Mouse (Mus musculus): ENCODE results near the gene Itpkb. TPM values are rescaled to one million over a fixed set of nuclear protein-coding genes. Genes with fewer than 3 reads are reported as not detected.

Itpkb gene
- total and polyA plus RNA-seq, 2 experiments from 2014 or later = 5.1 to 24.9 TPM

GRCm38 (mm10) chr1:180449641-180450040 is 119.4 kb downstream of the Itpkb start:
- Histone ChIP-seq H3K9me3 (replicated peaks; ENCODE audit: control insufficient read depth, low read length) (peaks cover 7% of the 10 kb centered on the region), H3K4me3 (ENCODE audit: low read depth, low read length) (no peak overlapping the region), H3K27ac (ENCODE audit: low read depth) (no peak overlapping the region), H3K27me3 (ENCODE audit: control insufficient read depth, insufficient read depth, low read length) (peaks cover 28% of the 10 kb centered on the region), H3K36me3 (replicated peaks; ENCODE audit: control insufficient read depth, insufficient read depth, low read length) (no peaks in the 10 kb centered on the region), H3K9ac (replicated peaks; ENCODE audit: low read depth, low read length) (no peak overlapping the region), H3K4me2 (ENCODE audit: low read depth, low read length) (no peak overlapping the region), H3K4me1 (ENCODE audit: control insufficient read depth, insufficient read depth) (no peaks in the 10 kb centered on the region)
- no peak for DNase-seq (ENCODE audit: low spot score)
- TF ChIP-seq CTCF (IDR thresholded peaks at IDR 0.05; ENCODE audit: low read depth) (no peak), EP300 (IDR thresholded peaks at IDR 0.05; ENCODE audit: low read depth) (no peak)
- no peak for ATAC-seq (ENCODE audit: insufficient read depth, low read depth)
- WGBS = 58% methylated on average over 2 of the region's 2 CpGs

DNA sequence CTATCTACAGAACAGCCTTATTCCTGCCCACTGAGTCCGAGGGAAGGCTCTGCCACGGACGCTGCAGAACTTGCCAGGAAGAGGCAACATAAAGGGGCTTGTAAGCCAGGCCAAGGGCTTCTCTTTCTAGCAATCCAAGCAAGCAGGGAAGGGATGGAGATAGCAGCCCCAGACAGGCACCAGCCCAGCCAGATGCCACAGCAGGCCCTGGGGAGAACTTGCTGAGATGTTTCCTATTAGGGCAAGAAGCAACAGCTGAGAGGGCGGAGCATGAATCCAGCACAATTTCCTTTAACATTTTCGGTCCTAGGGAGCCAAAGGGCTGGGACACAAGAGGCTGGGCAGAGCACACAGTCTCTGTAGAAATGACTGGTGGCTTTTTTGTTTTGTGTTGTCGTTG is 128.0 kb downstream of the Itpkb start:
- peaks cover 16% of the 10 kb centered on the region; the same call in 1 of the 2 replicates for H3K27me3 ChIP-seq (ENCODE audit: control insufficient read depth, insufficient read depth, low read length)
- ATAC-seq (ENCODE audit: insufficient read depth, low read depth) (no peak), DNase-seq (ENCODE audit: low spot score) (no peak)
- no peak overlapping the region for H3K9ac ChIP-seq (replicated peaks; ENCODE audit: low read depth, low read length)
- no peak overlapping the region for H3K4me2 ChIP-seq (ENCODE audit: low read depth, low read length)
- H3K4me3 ChIP-seq (ENCODE audit: low read depth, low read length) = no peak overlapping the region
- H3K4me1 ChIP-seq (ENCODE audit: control insufficient read depth, insufficient read depth) = peaks cover 18% of the 10 kb centered on the region; the same call in 1 of the 2 replicates
- no peaks in the 10 kb centered on the region for H3K9me3 ChIP-seq (replicated peaks; ENCODE audit: control insufficient read depth, low read length)
- H3K27ac ChIP-seq (ENCODE audit: low read depth) = no peak overlapping the region; the same call in 1 of the 2 replicates
- TF ChIP-seq EP300 (IDR thresholded peaks at IDR 0.05; ENCODE audit: low read depth) (no peak), CTCF (IDR thresholded peaks at IDR 0.05; ENCODE audit: low read depth) (no peak)
- 43% methylated on average over 6 of the region's 6 CpGs for WGBS
- H3K36me3 ChIP-seq (replicated peaks; ENCODE audit: control insufficient read depth, insufficient read depth, low read length) = no peaks in the 10 kb centered on the region

DNA sequence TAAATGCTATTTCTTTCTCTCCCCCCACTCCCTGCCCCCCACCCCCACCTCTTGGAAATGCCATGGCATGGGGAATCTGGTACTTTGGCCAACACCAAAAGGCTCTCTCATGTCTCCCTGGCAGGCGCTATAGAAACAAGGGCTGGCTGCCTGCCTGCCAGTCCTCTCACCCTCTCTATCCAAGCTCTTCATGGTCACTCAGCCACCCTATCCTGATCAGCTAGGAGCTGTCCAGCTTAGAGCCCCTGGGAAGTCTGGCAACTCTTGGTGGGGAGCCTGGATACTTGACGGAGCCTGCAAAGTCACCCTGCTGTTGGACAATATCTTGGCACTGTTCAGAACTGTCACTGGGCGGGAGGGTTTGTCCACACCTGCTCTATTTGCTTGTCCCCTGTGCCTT is 128.4 kb downstream of the Itpkb start:
- peaks cover 18% of the 10 kb centered on the region; the same call in 1 of the 2 replicates for H3K4me1 ChIP-seq (ENCODE audit: control insufficient read depth, insufficient read depth)
- H3K4me2 ChIP-seq (ENCODE audit: low read depth, low read length) = no peak overlapping the region
- 36% methylated on average over 3 of the region's 3 CpGs for WGBS
- no peak overlapping the region for H3K9ac ChIP-seq (replicated peaks; ENCODE audit: low read depth, low read length)
- ATAC-seq (ENCODE audit: insufficient read depth, low read depth) (no peak), DNase-seq (ENCODE audit: low spot score) (peak; percentile 34)
- no peaks in the 10 kb centered on the region for H3K36me3 ChIP-seq (replicated peaks; ENCODE audit: control insufficient read depth, insufficient read depth, low read length)
- no peaks in the 10 kb centered on the region for H3K9me3 ChIP-seq (replicated peaks; ENCODE audit: control insufficient read depth, low read length)
- H3K27me3 ChIP-seq (ENCODE audit: control insufficient read depth, insufficient read depth, low read length) = peaks cover 16% of the 10 kb centered on the region; the same call in 1 of the 2 replicates
- H3K27ac ChIP-seq (ENCODE audit: low read depth) = no peak overlapping the region
- TF ChIP-seq CTCF (IDR thresholded peaks at IDR 0.05; ENCODE audit: low read depth) (no peak), EP300 (IDR thresholded peaks at IDR 0.05; ENCODE audit: low read depth) (no peak)
- H3K4me3 ChIP-seq (ENCODE audit: low read depth, low read length) = no peak overlapping the region

DNA sequence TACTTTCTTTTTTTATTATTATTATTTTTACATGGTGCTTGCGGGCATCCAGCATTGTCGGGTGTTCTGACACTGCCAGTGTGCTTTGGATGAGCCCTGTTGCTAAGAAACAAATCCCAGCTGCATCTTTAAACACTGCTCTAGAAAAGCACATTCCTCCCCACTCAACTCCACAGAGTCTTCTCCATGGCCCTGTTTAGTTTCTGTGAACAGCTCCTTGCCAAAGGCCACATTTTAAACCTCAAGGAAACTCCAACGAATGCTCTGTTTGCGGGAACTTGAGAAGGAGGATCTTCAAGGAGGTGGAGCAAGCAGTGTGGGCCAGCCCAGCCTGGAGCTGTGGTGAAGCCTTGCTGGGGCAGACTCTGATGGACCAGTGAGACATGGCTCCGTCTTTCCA is 130.4 kb downstream of the Itpkb start:
- Histone ChIP-seq H3K9me3 (replicated peaks; ENCODE audit: control insufficient read depth, low read length) (no peaks in the 10 kb centered on the region), H3K4me2 (ENCODE audit: low read depth, low read length) (no peak overlapping the region), H3K4me1 (ENCODE audit: control insufficient read depth, insufficient read depth) (peaks cover 18% of the 10 kb centered on the region; the same call in 1 of the 2 replicates), H3K4me3 (ENCODE audit: low read depth, low read length) (no peak overlapping the region), H3K36me3 (replicated peaks; ENCODE audit: control insufficient read depth, insufficient read depth, low read length) (no peaks in the 10 kb centered on the region), H3K9ac (replicated peaks; ENCODE audit: low read depth, low read length) (no peak overlapping the region), H3K27me3 (ENCODE audit: control insufficient read depth, insufficient read depth, low read length) (peaks cover 12% of the 10 kb centered on the region; the same call in 1 of the 2 replicates), H3K27ac (ENCODE audit: low read depth) (no peak overlapping the region; the same call in 1 of the 2 replicates)
- 60% methylated on average over 5 of the region's 5 CpGs for WGBS
- ATAC-seq (ENCODE audit: insufficient read depth, low read depth) (no peak), DNase-seq (ENCODE audit: low spot score) (no peak)
- no peak for TF ChIP-seq EP300 (IDR thresholded peaks at IDR 0.05; ENCODE audit: low read depth)
- no peak for TF ChIP-seq CTCF (IDR thresholded peaks at IDR 0.05; ENCODE audit: low read depth)

DNA sequence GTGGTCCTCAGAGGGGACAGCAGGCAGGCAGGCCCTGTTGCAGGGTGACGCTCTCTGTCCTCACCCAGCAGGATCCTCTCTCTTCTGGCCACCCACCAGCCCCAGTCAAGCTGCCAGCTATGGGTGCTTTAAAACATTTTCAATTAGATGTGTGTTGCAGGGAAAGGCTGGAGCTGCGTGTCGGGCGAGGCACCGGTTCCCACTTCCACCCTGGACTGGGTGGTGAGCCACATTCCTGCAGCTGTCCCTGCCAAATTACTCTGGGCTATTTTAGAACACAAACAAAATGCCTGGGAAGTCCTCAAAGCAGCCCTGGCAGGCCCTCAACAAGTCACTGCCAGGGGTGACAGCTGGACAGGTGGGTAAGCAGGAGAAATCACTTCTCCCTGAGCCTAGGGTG is 132.1 kb downstream of the Itpkb start:
- TF ChIP-seq EP300 (IDR thresholded peaks at IDR 0.05; ENCODE audit: low read depth) (no peak), CTCF (IDR thresholded peaks at IDR 0.05; ENCODE audit: low read depth) (no peak)
- Histone ChIP-seq H3K36me3 (replicated peaks; ENCODE audit: control insufficient read depth, insufficient read depth, low read length) (no peaks in the 10 kb centered on the region), H3K27me3 (ENCODE audit: control insufficient read depth, insufficient read depth, low read length) (peaks cover 10% of the 10 kb centered on the region; the same call in 1 of the 2 replicates), H3K4me2 (ENCODE audit: low read depth, low read length) (no peak overlapping the region), H3K27ac (ENCODE audit: low read depth) (peak overlapping the region; percentile 7; the same call in 1 of the 2 replicates), H3K4me3 (ENCODE audit: low read depth, low read length) (no peak overlapping the region), H3K4me1 (ENCODE audit: control insufficient read depth, insufficient read depth) (peaks cover 18% of the 10 kb centered on the region; the same call in 1 of the 2 replicates), H3K9ac (replicated peaks; ENCODE audit: low read depth, low read length) (no peak overlapping the region), H3K9me3 (replicated peaks; ENCODE audit: control insufficient read depth, low read length) (no peaks in the 10 kb centered on the region)
- WGBS = 37% methylated on average over 5 of the region's 5 CpGs
- ATAC-seq (ENCODE audit: insufficient read depth, low read depth) (peak; percentile 71), DNase-seq (ENCODE audit: low spot score) (peak; percentile 40)

- 0 out of 2 replicates have a peak overlapping the region, but pooled peaks have one; percentile 9 for H3K27ac ChIP-seq (ENCODE audit: low read depth)
- DNase-seq (ENCODE audit: low spot score) (no peak), ATAC-seq (ENCODE audit: insufficient read depth, low read depth) (no peak)
- no peak overlapping the region for H3K4me3 ChIP-seq (ENCODE audit: low read depth, low read length)
- no peak for TF ChIP-seq EP300 (IDR thresholded peaks at IDR 0.05; ENCODE audit: low read depth)
- no peak for TF ChIP-seq CTCF (IDR thresholded peaks at IDR 0.05; ENCODE audit: low read depth)
- no peak overlapping the region for H3K4me2 ChIP-seq (ENCODE audit: low read depth, low read length)
- 88% methylated on average over 5 of the region's 5 CpGs for WGBS
- no peaks in the 10 kb centered on the region for H3K36me3 ChIP-seq (replicated peaks; ENCODE audit: control insufficient read depth, insufficient read depth, low read length)
- peaks cover 17% of the 10 kb centered on the region; the same call in 1 of the 2 replicates for H3K4me1 ChIP-seq (ENCODE audit: control insufficient read depth, insufficient read depth)
- no peak overlapping the region for H3K9ac ChIP-seq (replicated peaks; ENCODE audit: low read depth, low read length)
- H3K9me3 ChIP-seq (replicated peaks; ENCODE audit: control insufficient read depth, low read length) = no peaks in the 10 kb centered on the region
- peaks cover 10% of the 10 kb centered on the region; the same call in 1 of the 2 replicates for H3K27me3 ChIP-seq (ENCODE audit: control insufficient read depth, insufficient read depth, low read length)
Observed at GRCm38 (mm10) chr1:180462983-180463475, 132.7 kb downstream of the Itpkb start.
